Mouse (Mus musculus) C2C12 (cell line): ENCODE results near the gene Fbln2. TPM values are rescaled to one million over a fixed set of nuclear protein-coding genes. Genes with fewer than 3 reads are reported as not detected.

Source experiments
- H3K27me3 ChIP-seq: one replicate; pipeline ENCODE4 v1.6.1; 2011; ENCODE audit not compliant: control insufficient read depth, insufficient read depth, insufficient read length
- H3K36me3 ChIP-seq: one replicate; pipeline ENCODE4 v1.6.1; 2011; ENCODE audit not compliant: control insufficient read depth, insufficient read depth
- H3K4me3 ChIP-seq: one replicate; pipeline ENCODE4 v1.5.1; 2011; ENCODE audit warnings: mild to moderate bottlenecking, control low read depth; ENCODE audit not compliant: poor library complexity, insufficient read depth, severe bottlenecking
- H3K79me2 ChIP-seq: one replicate; pipeline ENCODE4 v1.6.1; 2011; ENCODE audit not compliant: control insufficient read depth, insufficient read depth
- H3K79me3 ChIP-seq: one replicate; pipeline ENCODE4 v1.6.1; 2011; ENCODE audit warnings: low read depth, control low read depth
- H3ac ChIP-seq: one replicate; pipeline ENCODE3; 2011; ENCODE audit warnings: low read depth; ENCODE audit not compliant: control insufficient read depth, insufficient read length
- CEBPB ChIP-seq: IDR thresholded peaks from one replicate; pipeline ENCODE4 v1.6.1; 2011; ENCODE audit warnings: low read depth, mild to moderate bottlenecking, control low read depth, moderate library complexity
- CTCF ChIP-seq: IDR thresholded peaks from one replicate; pipeline ENCODE4 v1.5.1; 2011; ENCODE audit not compliant: control insufficient read depth, insufficient read depth, insufficient read length
- FOSL1 ChIP-seq: IDR thresholded peaks from one replicate; pipeline ENCODE4 v1.8.0; 2011; ENCODE audit warnings: mild to moderate bottlenecking, low read length; ENCODE audit not compliant: poor library complexity, insufficient read depth, severe bottlenecking
- MAX ChIP-seq: IDR thresholded peaks from one replicate; pipeline ENCODE4 v1.6.1; 2011; ENCODE audit warnings: mild to moderate bottlenecking, control low read depth
- MYOD1 ChIP-seq: IDR thresholded peaks from one replicate; pipeline ENCODE4 v1.6.1; 2011; ENCODE audit warnings: low read depth; ENCODE audit not compliant: control insufficient read depth, insufficient read length
- MYOG ChIP-seq: IDR thresholded peaks from one replicate; pipeline ENCODE4 v1.6.1; 2011; ENCODE audit not compliant: control insufficient read depth, insufficient read length; ENCODE audit errors: extremely low read depth
- USF1 ChIP-seq: IDR thresholded peaks from one replicate; pipeline ENCODE4 v1.6.1; 2011; ENCODE audit warnings: low read depth, mild to moderate bottlenecking, control low read depth, moderate library complexity
- polyA plus RNA-seq: library from polyadenylated mRNA; unstranded; fragments of >200 nt; fragmentation: generic; extraction: Trizol; gene quantifications from one replicate; pipeline ENCODE4 v1.2.1, GENCODE M21; 2012; ENCODE audit warnings: missing spikeins

Gene Fbln2
- polyA plus RNA-seq, 1 experiment, result 91.6 TPM

- no peak for TF ChIP-seq MYOG
- TF ChIP-seq CTCF, result no peak
- TF ChIP-seq CEBPB, result no peak
- TF ChIP-seq MAX, result no peak
- no peak for TF ChIP-seq MYOD1
- TF ChIP-seq USF1, result no peak
- TF ChIP-seq FOSL1, result no peak
- peaks cover 49% of the 10 kb centered on the region for H3K79me2 ChIP-seq
- peaks cover 5% of the 10 kb centered on the region for H3K79me3 ChIP-seq
- H3K4me3 ChIP-seq, result no peak overlapping the region
- H3ac ChIP-seq, result no peak overlapping the region
- H3K36me3 ChIP-seq, result peaks cover 10% of the 10 kb centered on the region
- no peaks in the 10 kb centered on the region for H3K27me3 ChIP-seq
Measured at GRCm38 (mm10) chr6:91240964-91241363, 28.7 kb downstream of the Fbln2 start.

GRCm38 (mm10) chr6:91243395-91243794, 31.1 kb downstream of the Fbln2 start:
- Histone ChIP-seq H3K4me3 (no peak overlapping the region), H3ac (no peak overlapping the region), H3K79me2 (peaks cover 27% of the 10 kb centered on the region), H3K36me3 (peaks cover 9% of the 10 kb centered on the region), H3K27me3 (no peaks in the 10 kb centered on the region), H3K79me3 (peaks cover 5% of the 10 kb centered on the region)
- TF ChIP-seq FOSL1 (no peak), CEBPB (no peak), MYOD1 (no peak), USF1 (no peak), MYOG (no peak), MAX (no peak), CTCF (no peak)

GRCm38 (mm10) chr6:91244331-91244730, 32.1 kb downstream of the Fbln2 start:
- H3K27me3 ChIP-seq, result no peaks in the 10 kb centered on the region
- peaks cover 5% of the 10 kb centered on the region for H3K79me3 ChIP-seq
- TF ChIP-seq FOSL1, result no peak
- no peak for TF ChIP-seq MAX
- TF ChIP-seq CEBPB, result no peak
- TF ChIP-seq USF1, result no peak
- TF ChIP-seq MYOG, result no peak
- TF ChIP-seq CTCF, result no peak
- no peak for TF ChIP-seq MYOD1
- H3K36me3 ChIP-seq, result peaks cover 9% of the 10 kb centered on the region
- H3ac ChIP-seq, result no peak overlapping the region
- H3K79me2 ChIP-seq, result peaks cover 26% of the 10 kb centered on the region
- H3K4me3 ChIP-seq, result no peak overlapping the region

- Histone ChIP-seq H3K27me3 (no peaks in the 10 kb centered on the region), H3K79me2 (peaks cover 26% of the 10 kb centered on the region), H3K4me3 (no peak overlapping the region), H3K79me3 (peaks cover 5% of the 10 kb centered on the region), H3ac (no peak overlapping the region), H3K36me3 (peaks cover 15% of the 10 kb centered on the region)
- no peak for TF ChIP-seq MYOG
- no peak for TF ChIP-seq USF1
- no peak for TF ChIP-seq MYOD1
- TF ChIP-seq MAX, result no peak
- no peak for TF ChIP-seq CEBPB
Measured at GRCm38 (mm10) chr6:91245331-91245730, 33.1 kb downstream of the Fbln2 start.

GRCm38 (mm10) chr6:91247343-91247742, 35.1 kb downstream of the Fbln2 start:
- TF ChIP-seq USF1, result no peak
- TF ChIP-seq CTCF, result no peak
- TF ChIP-seq FOSL1, result no peak
- TF ChIP-seq MYOG, result no peak
- TF ChIP-seq MAX, result no peak
- no peak for TF ChIP-seq CEBPB
- no peak for TF ChIP-seq MYOD1
- H3K27me3 ChIP-seq, result no peaks in the 10 kb centered on the region

GRCm38 (mm10) chr6:91248627-91249026, 36.4 kb downstream of the Fbln2 start:
- H3K79me2 ChIP-seq, result peaks cover 21% of the 10 kb centered on the region
- no peak overlapping the region for H3ac ChIP-seq
- H3K4me3 ChIP-seq, result no peak overlapping the region
- no peaks in the 10 kb centered on the region for H3K27me3 ChIP-seq
- TF ChIP-seq CTCF (no peak), CEBPB (no peak), USF1 (no peak), MAX (no peak), MYOG (no peak)
- no peaks in the 10 kb centered on the region for H3K79me3 ChIP-seq
- H3K36me3 ChIP-seq, result peaks cover 25% of the 10 kb centered on the region

More at GRCm38 (mm10) chr6:91247343-91247742, 35.1 kb downstream of the Fbln2 start:
- Histone ChIP-seq H3K79me3 (peaks cover 3% of the 10 kb centered on the region), H3K79me2 (peaks cover 26% of the 10 kb centered on the region), H3K4me3 (no peak overlapping the region), H3ac (no peak overlapping the region), H3K36me3 (peaks cover 24% of the 10 kb centered on the region)
